Mouse (Mus musculus): ENCODE data around the gene Hyal1. TPM values are rescaled to one million over a fixed set of nuclear protein-coding genes. Genes with fewer than 3 reads are reported as not detected.

Gene Hyal1
- polyA plus RNA-seq (2014; fragmentation: Illumina TruSeq; extraction: RNeasy Lipid Tissue Mini Kit (QIAGEN cat#74804); ENCODE audit: insufficient read depth, low read depth, low replicate concordance), result 7.3 TPM

GRCm38 (mm10) chr9:107576357-107577107 lies at the start of gene Hyal1:
Gene Hyal1, plus strand, starts transcription at chr9:107576927.

GRCm38 (mm10) chr9:107533791-107534407 lies 42.8 kb upstream of the Hyal1 start, which contains the start of gene Tmem115:
Gene Tmem115, plus strand, starts transcription at chr9:107533945.

GRCm38 (mm10) chr9:107541474-107542351 lies 35.0 kb upstream of the Hyal1 start, which contains the start of the genes Cyb561d2 and Nprl2:
Gene Cyb561d2, minus strand, starts transcription at chr9:107542193.
Gene Nprl2, plus strand, starts transcription at chr9:107542226.

GRCm38 (mm10) chr9:107547026-107547425 lies 29.7 kb upstream of the Hyal1 start, which contains the start of gene Zmynd10:
Gene Zmynd10, plus strand, starts transcription at chr9:107547298.

GRCm38 (mm10) chr9:107551117-107551889 lies 25.4 kb upstream of the Hyal1 start, which contains the start of gene Rassf1:
Gene Rassf1, plus strand, starts transcription at chr9:107551555.

GRCm38 (mm10) chr9:107563029-107563581 lies 13.6 kb upstream of the Hyal1 start, which contains the start of gene Tusc2:
Gene Tusc2, plus strand, starts transcription at chr9:107563255.

GRCm38 (mm10) chr9:107567702-107568319 lies 8.9 kb upstream of the Hyal1 start, which contains the start of gene Hyal2:
Gene Hyal2, plus strand, starts transcription at chr9:107567945.

GRCm38 (mm10) chr9:107578587-107578986 lies 1.9 kb downstream of the Hyal1 start, which contains the start of gene Naa80:
Gene Naa80, plus strand, starts transcription at chr9:107578887.

GRCm38 (mm10) chr9:107580501-107581317 lies 4.0 kb downstream of the Hyal1 start, which contains the start of gene Hyal3:
Gene Hyal3, plus strand, starts transcription at chr9:107580818.

GRCm38 (mm10) chr9:107586974-107587832 lies 10.5 kb downstream of the Hyal1 start, which contains the start of gene Ifrd2:
Gene Ifrd2, plus strand, starts transcription at chr9:107587642.

GRCm38 (mm10) chr9:107608741-107609432 lies 32.2 kb downstream of the Hyal1 start, which contains the start of gene Sema3b:
Gene Sema3b, minus strand, starts transcription at chr9:107609229.

Other genes starting within 250 kb of the Hyal1 start
- gene Hemk1, start 238.6 kb upstream of the Hyal1 start, polyA plus RNA-seq (2014; fragmentation: Illumina TruSeq; extraction: RNeasy Lipid Tissue Mini Kit (QIAGEN cat#74804); ENCODE audit: insufficient read depth, low read depth, low replicate concordance), result 8.4 TPM
- 0.11 TPM for gene 6430571L13Rik, start 236.3 kb upstream of the Hyal1 start, polyA plus RNA-seq (2014; fragmentation: Illumina TruSeq; extraction: RNeasy Lipid Tissue Mini Kit (QIAGEN cat#74804); ENCODE audit: insufficient read depth, low read depth, low replicate concordance)
- 0.14 TPM for gene Cacna2d2, start 177.3 kb upstream of the Hyal1 start, polyA plus RNA-seq (2014; fragmentation: Illumina TruSeq; extraction: RNeasy Lipid Tissue Mini Kit (QIAGEN cat#74804); ENCODE audit: insufficient read depth, low read depth, low replicate concordance)
- gene Tmem115, start 43.0 kb upstream of the Hyal1 start, polyA plus RNA-seq (2014; fragmentation: Illumina TruSeq; extraction: RNeasy Lipid Tissue Mini Kit (QIAGEN cat#74804); ENCODE audit: insufficient read depth, low read depth, low replicate concordance), result 22.6 TPM
- gene Cyb561d2, start 34.7 kb upstream of the Hyal1 start, polyA plus RNA-seq (2014; fragmentation: Illumina TruSeq; extraction: RNeasy Lipid Tissue Mini Kit (QIAGEN cat#74804); ENCODE audit: insufficient read depth, low read depth, low replicate concordance), result 16.0 TPM
- 20.2 TPM for gene Nprl2, start 34.7 kb upstream of the Hyal1 start, polyA plus RNA-seq (2014; fragmentation: Illumina TruSeq; extraction: RNeasy Lipid Tissue Mini Kit (QIAGEN cat#74804); ENCODE audit: insufficient read depth, low read depth, low replicate concordance)
- 11.5 TPM for gene Zmynd10, start 29.6 kb upstream of the Hyal1 start, polyA plus RNA-seq (2014; fragmentation: Illumina TruSeq; extraction: RNeasy Lipid Tissue Mini Kit (QIAGEN cat#74804); ENCODE audit: insufficient read depth, low read depth, low replicate concordance)
- gene Rassf1, start 25.4 kb upstream of the Hyal1 start, polyA plus RNA-seq (2014; fragmentation: Illumina TruSeq; extraction: RNeasy Lipid Tissue Mini Kit (QIAGEN cat#74804); ENCODE audit: insufficient read depth, low read depth, low replicate concordance), result 48.4 TPM
- gene Tusc2, start 13.7 kb upstream of the Hyal1 start, polyA plus RNA-seq (2014; fragmentation: Illumina TruSeq; extraction: RNeasy Lipid Tissue Mini Kit (QIAGEN cat#74804); ENCODE audit: insufficient read depth, low read depth, low replicate concordance), result 34.0 TPM
- 90.7 TPM for gene Hyal2, start 9.0 kb upstream of the Hyal1 start, polyA plus RNA-seq (2014; fragmentation: Illumina TruSeq; extraction: RNeasy Lipid Tissue Mini Kit (QIAGEN cat#74804); ENCODE audit: insufficient read depth, low read depth, low replicate concordance)
- 23.3 TPM for gene Naa80, start 2.0 kb downstream of the Hyal1 start, polyA plus RNA-seq (2014; fragmentation: Illumina TruSeq; extraction: RNeasy Lipid Tissue Mini Kit (QIAGEN cat#74804); ENCODE audit: insufficient read depth, low read depth, low replicate concordance)
- 0.70 TPM for gene Hyal3, start 3.9 kb downstream of the Hyal1 start, polyA plus RNA-seq (2014; fragmentation: Illumina TruSeq; extraction: RNeasy Lipid Tissue Mini Kit (QIAGEN cat#74804); ENCODE audit: insufficient read depth, low read depth, low replicate concordance)
- 13.8 TPM for gene Ifrd2, start 10.7 kb downstream of the Hyal1 start, polyA plus RNA-seq (2014; fragmentation: Illumina TruSeq; extraction: RNeasy Lipid Tissue Mini Kit (QIAGEN cat#74804); ENCODE audit: insufficient read depth, low read depth, low replicate concordance)
- 23.9 TPM for gene Sema3b, start 32.3 kb downstream of the Hyal1 start, polyA plus RNA-seq (2014; fragmentation: Illumina TruSeq; extraction: RNeasy Lipid Tissue Mini Kit (QIAGEN cat#74804); ENCODE audit: insufficient read depth, low read depth, low replicate concordance)
- 294 TPM for gene Gnai2, start 58.4 kb downstream of the Hyal1 start, polyA plus RNA-seq (2014; fragmentation: Illumina TruSeq; extraction: RNeasy Lipid Tissue Mini Kit (QIAGEN cat#74804); ENCODE audit: insufficient read depth, low read depth, low replicate concordance)
- 0.32 TPM for gene Slc38a3, start 92.6 kb downstream of the Hyal1 start, polyA plus RNA-seq (2014; fragmentation: Illumina TruSeq; extraction: RNeasy Lipid Tissue Mini Kit (QIAGEN cat#74804); ENCODE audit: insufficient read depth, low read depth, low replicate concordance)
- not detected for gene Gnat1, start 102.8 kb downstream of the Hyal1 start, polyA plus RNA-seq (2014; fragmentation: Illumina TruSeq; extraction: RNeasy Lipid Tissue Mini Kit (QIAGEN cat#74804); ENCODE audit: insufficient read depth, low read depth, low replicate concordance)
- 64.9 TPM for gene Sema3f, start 133.5 kb downstream of the Hyal1 start, polyA plus RNA-seq (2014; fragmentation: Illumina TruSeq; extraction: RNeasy Lipid Tissue Mini Kit (QIAGEN cat#74804); ENCODE audit: insufficient read depth, low read depth, low replicate concordance)
- 46.7 TPM for gene Rbm5, start 194.1 kb downstream of the Hyal1 start, polyA plus RNA-seq (2014; fragmentation: Illumina TruSeq; extraction: RNeasy Lipid Tissue Mini Kit (QIAGEN cat#74804); ENCODE audit: insufficient read depth, low read depth, low replicate concordance)

Measured in lung, adult 10 weeks (tissue).